Mouse (Mus musculus) spleen, postnatal 36 days (tissue): ENCODE measurements at regions not wholly inside any gene's neighbourhood (a gene's known extent, or its start where the extent isn't known, plus 50 kb on each side); places are given as distances from the start of the nearest gene placed in this dataset.

Experiments
- DNase-seq, 2 experiments: peaks; one replicate each; pipeline ENCODE4 v3.0.0; 2022; ENCODE audit warnings: low spot score in 2 of 2, mixed read lengths in 1 of 2

GRCm38 (mm10) chr1:80030635-80031034 lies 169.7 kb upstream of the Serpine2 start:
- DNase-seq: no peak

- DNase-seq: peak; percentile 17 to 46
These were observed 169.2 kb upstream of the Serpine2 start for GRCm38 (mm10) chr1:80030224-80030623.

DNA sequence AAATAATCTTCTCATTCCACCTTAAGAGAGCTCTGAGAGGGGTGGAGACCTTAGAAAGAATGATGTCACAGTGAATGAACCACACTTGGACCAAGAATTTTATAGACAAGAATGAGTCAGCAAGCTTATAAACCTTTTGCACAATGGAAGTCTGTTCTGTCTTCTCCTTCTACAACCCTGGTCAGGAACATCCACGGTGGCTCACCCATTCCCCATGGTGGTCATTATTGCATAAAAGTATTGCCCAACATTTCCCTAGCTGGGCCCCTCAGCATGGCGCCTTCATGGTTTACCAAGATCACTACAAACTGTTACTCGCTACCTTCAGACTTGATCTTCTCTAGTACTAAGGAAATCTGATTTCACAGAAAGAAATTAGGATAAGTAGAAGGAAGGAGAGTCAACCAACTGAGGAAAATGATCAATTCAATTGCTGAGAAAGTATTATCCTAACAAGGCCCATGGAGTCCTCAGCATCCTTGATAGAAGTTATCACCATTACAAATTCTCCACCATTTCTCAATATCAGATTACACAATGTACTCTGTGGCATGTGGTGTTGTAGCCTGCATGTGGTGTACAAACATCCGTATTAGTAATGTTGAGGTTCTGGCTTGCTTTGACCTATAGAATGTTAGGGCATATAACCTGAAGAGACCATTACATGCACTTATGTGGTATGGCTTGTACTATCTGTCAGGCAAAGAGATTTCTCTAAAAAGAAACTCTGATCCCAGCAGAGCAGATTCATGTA lies 165.1 kb upstream of the Serpine2 start:
- DNase-seq: no peak

- DNase-seq: no peak
These were observed 162.6 kb upstream of the Serpine2 start for GRCm38 (mm10) chr1:80023518-80024095.

DNA sequence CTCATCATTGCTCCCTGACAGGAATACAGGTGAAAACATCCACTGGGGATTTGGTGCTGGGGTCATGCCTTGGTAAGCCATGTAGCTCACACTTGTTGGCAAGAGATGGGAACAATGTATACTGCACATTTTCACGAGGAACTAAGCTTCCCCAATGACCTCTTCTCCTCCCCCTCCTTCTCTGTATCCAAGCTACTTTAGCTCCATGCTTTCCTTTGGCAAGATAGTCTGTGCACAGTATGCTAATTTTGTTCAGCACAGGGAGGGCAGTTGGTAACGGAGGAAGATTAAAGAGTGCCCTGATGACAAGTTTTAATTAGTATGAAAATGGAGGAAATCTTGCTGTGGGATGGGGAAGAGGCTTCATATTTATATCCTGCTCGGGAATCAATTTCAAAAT lies 160.9 kb upstream of the Serpine2 start:
- DNase-seq: no peak

- DNase-seq: no peak
These were observed 157.5 kb upstream of the Serpine2 start for GRCm38 (mm10) chr1:80018391-80019065.

DNA sequence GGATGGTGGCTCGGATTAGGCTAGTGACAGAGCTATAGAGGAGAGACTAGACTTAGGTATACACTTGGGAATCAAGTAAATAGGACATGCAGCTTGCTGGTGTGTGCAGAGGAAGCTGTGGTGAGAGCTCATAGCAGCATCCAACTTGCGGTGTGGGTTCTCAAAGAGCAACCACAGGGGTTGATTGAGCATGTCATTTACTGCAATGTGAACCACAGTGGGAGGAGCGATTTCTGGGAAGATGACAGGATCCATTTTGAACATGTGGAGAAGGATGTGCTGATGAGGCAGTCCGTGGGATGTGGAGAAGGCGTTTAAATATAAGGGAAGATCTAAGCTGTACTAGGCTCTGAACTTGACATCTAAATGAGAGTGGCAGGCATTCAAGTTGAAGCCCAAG lies 154.5 kb upstream of the Serpine2 start:
- DNase-seq: no peak

DNA sequence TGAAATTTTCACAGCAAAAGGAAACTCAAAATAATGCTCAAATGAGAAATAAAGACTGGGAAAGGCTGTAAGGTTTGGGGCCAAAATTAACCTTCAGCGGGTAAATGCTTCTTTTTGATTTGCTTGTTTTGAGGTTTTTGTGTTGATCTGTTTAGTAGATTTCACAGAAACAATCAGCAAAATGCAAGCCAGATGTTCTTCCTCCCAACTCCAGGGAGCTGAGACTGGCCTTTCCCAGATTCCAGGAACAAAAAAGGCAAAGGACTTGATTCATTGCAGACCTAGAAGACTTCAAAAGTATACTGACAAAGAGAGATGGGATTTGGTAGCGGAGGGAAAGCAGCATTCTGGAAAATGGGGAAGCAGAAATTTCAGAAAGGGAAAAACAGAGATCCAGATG lies 153.6 kb upstream of the Serpine2 start:
- DNase-seq: no peak

- DNase-seq: no peak
These were observed 149.7 kb upstream of the Serpine2 start for GRCm38 (mm10) chr1:80010724-80011123.

- DNase-seq: no peak
These were observed 138.1 kb upstream of the Serpine2 start for GRCm38 (mm10) chr1:79999081-79999480.

- DNase-seq: no peak
These were observed 136.9 kb upstream of the Serpine2 start for GRCm38 (mm10) chr1:79997911-79998310.

DNA sequence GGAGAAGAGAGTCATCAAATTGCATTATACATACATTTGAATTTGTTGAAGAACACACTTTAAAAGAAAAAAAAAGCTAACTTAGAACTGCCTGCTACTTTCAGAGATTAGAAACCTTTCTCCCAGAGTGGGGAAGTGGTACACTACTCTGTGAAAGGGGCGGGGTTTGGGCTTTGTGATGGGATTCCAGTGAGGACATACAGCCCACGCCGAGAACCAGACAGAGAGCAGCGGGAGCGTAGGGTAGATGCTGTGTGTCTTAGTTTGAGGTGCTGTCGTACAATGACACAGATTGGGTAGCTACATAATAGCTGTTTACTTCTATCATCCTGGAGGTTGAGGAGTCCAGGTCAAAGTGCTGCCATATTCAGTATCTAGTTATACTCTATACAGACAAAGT lies 136.5 kb upstream of the Serpine2 start:
- DNase-seq: no peak

DNA sequence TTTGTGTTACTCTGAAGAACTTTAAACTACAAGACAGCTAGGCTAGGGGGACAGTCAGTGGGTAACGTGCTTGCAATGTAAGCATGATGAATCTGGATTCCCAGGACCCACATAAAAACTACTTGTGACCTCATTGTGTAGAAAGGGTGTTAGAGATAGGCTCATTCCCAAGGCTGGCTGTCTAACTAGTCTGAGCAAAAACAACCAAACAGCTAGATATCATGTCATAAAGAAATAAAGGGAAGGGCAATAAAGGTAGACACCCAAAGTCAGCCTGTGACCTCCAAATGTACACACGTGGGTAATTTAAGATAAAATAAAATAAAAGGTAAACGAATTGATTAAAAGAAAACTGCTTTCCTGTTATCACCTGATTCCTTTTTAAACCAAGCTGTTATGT lies 123.7 kb upstream of the Serpine2 start:
- DNase-seq: no peak

DNA sequence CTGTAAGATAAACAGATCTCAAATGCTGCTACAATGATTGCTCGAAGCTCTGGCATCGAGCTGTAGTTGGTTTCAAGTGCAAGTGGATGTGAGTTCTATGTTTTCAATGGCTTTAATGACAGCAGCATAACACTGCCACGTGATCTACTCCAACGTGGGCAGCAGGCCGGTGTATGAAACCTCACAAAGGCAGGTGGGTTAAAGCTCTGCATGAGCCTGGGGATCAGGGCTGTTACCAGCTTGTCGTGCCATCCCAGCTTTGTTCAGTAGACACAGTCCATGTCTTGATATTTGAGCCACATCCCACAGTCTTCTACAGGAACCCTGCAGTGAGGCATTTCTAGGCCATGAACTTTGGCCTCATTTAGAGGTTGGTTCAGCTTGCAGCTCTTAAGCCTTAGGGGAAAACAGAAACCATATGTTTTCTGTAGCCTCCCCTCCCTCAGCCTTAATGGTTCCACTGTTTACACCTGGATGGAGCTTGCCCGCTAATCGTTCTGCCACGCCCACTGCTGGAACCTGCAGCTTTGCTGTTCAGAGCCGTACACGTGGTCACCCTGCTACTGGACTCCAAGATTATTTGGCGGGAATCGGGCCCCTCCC lies 121.8 kb upstream of the Serpine2 start:
- no peak for DNase-seq

GRCm38 (mm10) chr1:79979863-79980262 lies 118.9 kb upstream of the Serpine2 start:
- no peak for DNase-seq

DNA sequence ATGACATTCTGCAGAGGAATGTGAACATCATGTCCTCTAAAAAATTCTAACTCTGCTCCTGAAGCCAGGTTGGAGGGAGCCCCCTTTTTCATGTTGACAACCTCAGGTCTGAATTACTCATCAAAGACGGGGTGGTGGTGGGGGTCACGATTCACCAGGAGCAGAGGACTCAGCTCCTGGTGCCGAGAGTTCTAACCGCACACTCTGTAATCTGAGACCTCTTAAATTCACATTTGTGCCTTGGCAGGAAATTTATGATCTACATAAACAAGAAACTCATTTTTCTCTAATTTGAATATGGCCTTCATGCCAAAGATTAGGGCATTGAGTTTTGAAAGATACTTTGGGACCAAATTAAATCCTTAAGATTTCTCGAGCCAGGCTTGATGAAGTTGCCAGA lies 117.2 kb upstream of the Serpine2 start:
- no peak for DNase-seq

- DNase-seq: no peak
These were observed 95.1 kb upstream of the Serpine2 start for GRCm38 (mm10) chr1:79956121-79956520.

- no peak for DNase-seq
These were observed 83.3 kb upstream of the Serpine2 start for GRCm38 (mm10) chr1:79944231-79944630.

GRCm38 (mm10) chr1:79932435-79932834 lies 71.5 kb upstream of the Serpine2 start:
- DNase-seq: no peak

DNA sequence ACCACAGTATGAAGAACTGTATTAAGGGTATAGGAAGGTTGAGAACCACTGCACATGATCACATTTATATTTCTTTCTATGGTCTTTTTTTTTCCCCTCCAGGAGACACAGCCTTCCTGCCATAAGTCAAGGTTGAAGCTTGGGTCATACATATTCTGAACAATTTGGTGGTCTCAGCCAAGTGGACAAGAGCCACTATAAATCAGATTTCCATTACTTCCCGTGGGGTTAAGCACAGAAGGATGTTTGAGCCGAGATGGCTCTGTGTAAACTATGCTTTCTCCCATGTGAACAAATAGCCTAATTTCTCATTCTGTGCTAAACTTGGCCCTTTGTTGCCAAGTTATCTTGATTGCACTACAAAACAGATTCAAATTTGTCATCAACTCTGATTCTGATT lies 66.8 kb upstream of the Serpine2 start:
- no peak for DNase-seq

DNA sequence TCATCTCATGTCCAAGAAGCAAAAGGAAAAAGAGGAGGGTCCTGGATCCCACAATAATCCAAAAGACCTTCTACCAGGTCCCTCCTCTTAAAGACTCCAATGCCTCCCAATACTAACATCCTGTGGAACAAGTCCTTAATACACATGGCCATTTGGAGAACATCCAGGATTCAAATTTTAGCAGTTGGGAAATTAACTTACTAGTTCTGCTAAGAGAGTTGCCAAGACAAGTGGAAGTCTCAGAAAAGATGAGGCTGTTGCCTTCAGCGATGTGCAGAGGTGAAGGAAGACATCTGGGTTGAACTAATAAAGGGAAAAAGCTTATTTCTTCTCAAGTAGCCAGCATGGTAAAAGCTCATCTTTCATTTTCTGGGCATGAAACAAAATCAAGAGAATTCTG lies 64.8 kb upstream of the Serpine2 start:
- DNase-seq: no peak

GRCm38 (mm10) chr1:79921890-79922289 lies 60.9 kb upstream of the Serpine2 start:
- DNase-seq: no peak

DNA sequence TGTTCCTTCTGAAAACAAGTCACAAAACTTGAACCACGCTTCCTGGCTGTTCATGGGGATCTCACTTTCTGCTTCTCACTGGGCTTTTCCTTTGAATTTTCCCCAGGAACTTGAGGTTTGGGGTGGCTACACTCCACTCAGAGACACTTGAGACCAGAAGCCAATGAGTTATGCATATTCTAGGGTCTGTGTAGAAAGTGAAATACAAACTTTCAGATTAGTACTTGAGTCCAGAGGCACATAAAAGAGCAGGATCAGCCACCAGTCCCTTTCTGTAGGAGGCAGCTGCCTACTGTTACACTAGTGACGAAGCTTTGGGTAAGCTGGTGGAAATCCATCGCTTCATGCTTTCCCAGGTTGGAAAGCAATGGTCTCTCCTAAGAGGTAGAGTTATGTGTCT lies 60.4 kb upstream of the Serpine2 start:
- DNase-seq: no peak
